Mouse (Mus musculus): Measurements from ENCODE around the gene Fam20a. TPM values are rescaled to one million over a fixed set of nuclear protein-coding genes. Genes with fewer than 3 reads are reported as not detected.
"Not testable (repeated sequence)": the region's sequence is repeated elsewhere in the genome, so short reads cannot be mapped to it uniquely, and the experiment has no call there.

Gene Fam20a
- total and polyA plus RNA-seq, 3 experiments, result 3.1 to 6.3 (median 4.0) TPM

- DNase-seq, result no peak
These were observed 41.1 kb downstream of the Fam20a start for GRCm38 (mm10) chr11:109680934-109681333.

GRCm38 (mm10) chr11:109678291-109678690 is 43.8 kb downstream of the Fam20a start:
- no peak for DNase-seq

- no peak for DNase-seq
These were observed 45.3 kb downstream of the Fam20a start for GRCm38 (mm10) chr11:109676621-109677373.

GRCm38 (mm10) chr11:109675771-109676170 is 46.3 kb downstream of the Fam20a start:
- no peak for DNase-seq

DNA sequence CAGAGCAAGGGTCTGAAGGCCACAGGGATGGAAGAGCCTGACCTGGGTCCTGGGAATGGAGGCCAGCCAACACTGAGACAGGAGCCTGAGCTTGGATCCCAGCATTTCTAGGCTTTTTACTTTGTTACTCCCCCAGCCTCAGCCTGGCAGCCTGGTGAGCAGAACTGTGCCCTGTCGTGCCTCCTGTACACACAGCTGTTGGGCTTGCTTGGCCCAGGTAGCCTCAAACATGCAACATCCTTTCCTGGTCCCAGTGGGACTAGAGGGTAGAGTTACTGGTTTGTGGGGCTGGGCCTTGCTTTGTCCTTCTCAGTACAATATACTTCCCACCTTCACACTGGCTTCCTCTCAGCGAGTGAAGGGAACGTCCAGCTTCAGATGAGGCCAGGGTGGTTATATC is 46.9 kb downstream of the Fam20a start:
- no peak for DNase-seq

GRCm38 (mm10) chr11:109674542-109674941 is 47.5 kb downstream of the Fam20a start:
- no peak for DNase-seq

DNA sequence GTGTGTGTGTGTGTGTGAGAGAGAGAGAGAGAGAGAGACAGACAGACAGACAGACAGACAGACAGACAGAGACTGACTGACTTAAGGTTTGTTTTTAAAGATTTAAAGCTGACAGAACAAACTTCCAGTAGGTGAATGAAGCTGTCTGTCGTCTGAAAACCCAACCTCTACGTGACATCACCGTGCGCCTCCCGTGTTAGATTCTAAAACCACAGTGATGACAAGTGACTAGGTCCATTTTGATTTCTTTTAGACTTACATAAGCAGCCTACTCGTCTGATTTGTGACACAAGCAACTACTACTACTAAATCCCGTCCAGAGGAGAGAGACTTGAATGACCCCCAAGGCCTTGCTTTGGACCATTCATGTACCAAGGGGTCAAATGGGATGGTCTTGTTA is 48.3 kb downstream of the Fam20a start:
- no peak for DNase-seq

- DNase-seq, result no peak
These were observed 49.0 kb downstream of the Fam20a start for GRCm38 (mm10) chr11:109672881-109673739.

- DNase-seq, result no peak
These were observed 49.7 kb downstream of the Fam20a start for GRCm38 (mm10) chr11:109672396-109672795.

DNA sequence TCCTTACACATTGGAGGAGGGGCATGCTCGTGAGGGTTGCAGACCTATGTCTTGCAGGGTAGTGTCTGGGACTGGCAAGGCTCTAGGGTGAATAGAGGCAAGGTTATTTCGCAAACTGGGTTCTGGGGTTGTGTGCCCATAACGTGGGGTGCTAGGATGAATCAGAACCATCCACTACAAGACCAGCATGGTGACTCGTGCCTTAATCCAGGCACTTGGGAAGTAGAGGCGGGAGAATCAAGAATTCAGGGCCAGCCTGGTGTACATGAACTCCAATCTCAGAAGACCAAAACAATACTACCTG is 50.1 kb downstream of the Fam20a start:
- no peak for DNase-seq

DNA sequence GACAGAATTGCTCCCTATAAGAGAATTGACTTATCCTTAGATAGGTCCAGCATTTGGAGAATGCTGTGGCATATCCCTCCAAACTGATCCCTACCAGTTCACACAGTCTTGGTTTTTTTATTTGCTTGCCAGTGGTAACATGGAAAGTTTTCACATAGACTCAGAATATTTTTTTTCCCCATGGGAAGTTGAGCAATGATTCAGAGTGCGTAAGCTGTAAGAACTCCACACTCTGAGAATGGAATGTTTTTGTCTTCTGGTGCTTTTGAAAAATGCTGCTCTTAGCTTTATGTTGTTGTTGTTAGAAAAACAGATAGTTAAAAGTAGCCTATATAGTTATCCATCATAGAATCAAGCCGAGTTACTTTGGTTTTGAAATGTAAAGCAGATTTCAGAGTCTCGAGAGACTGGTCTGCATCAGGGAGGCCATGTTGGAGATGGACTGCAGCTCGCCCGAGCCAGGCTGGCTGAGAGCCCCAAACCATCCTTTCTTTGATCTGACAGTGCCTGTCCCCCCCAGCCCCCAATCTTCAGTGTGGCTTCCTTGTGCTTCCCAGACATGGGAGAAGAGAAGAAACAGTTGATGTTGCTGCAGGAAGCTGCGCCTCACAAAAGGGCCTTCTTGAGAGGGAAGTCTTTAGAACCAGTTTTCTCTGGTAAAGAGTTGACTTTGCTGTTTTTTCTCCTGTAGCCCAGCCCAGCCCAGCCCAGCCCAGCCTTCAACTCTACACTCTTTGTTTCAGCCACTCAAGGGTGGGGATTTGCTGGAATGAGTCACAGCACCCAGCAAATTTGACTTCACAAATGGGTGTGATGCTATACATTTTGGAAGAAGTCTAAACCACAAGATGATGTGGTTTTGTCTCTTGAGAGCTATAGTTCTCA is 50.7 kb downstream of the Fam20a start:
- DNase-seq, result no peak

DNA sequence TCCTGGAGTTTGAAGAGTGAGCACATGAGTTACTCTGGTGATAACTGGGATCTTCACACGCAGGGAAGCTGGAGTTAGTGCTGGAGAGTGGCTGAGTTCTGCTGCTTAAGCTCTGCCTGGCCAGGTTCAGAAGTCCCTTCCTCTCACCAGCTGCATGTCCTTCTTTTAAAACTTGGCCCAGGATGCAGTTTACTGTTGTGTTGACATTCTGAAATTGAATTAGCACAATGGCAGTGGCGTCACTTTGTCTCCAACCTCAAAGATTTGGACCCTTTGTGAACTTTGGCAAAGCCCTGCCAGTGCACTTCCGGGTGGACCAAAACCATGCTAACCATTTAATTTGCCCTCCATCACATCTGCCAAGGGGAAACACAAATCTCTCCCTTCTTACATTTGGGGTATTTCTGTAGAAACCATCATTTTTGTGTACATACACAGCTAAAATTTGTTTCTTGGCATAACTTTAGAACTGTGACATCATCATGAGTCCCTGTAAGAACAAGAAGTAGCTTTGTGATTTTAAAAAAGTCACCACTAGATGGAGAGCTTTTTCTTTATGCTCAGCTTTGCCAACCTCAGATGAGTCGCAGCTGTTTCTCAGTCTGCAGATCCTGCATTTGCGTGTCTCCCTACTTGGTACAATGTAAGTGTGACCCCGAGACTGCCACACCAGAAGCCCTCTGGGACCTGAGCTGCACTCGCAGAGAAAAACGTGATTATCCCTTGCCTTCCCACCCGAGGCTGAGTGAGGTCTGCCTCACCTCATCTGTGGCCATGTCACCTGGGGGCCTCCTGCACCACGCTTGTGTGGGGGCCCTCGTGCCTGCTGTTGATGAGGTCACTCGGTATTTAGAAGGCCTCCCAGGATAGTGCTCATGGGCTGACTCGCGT is 51.8 kb downstream of the Fam20a start:
- DNase-seq, result no peak

DNA sequence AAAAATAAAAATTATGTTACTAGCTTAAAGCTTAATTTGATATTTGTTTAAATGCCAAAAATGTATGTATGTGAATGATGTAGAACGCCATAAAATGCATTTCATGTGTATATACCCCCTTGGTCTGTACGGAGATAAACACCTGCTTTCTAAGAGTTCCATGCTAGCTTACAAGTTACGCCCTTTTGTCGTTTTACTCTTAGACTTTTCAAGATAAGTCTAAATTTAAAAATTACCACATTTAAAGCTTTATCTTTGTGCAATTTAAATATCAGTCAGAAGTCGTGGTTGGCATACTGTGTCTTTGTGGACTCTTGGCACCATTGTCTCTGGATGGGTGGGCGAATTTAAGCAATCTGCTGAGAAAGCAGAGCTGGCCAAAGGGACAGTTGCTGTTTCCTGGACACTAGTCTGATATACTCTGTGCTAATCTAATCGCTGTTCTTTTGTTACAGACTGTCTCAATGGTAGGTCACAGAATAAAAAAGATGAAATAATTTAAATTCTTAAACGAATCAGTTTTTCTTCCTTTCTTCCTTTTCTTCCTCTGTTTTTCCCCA is 52.9 kb downstream of the Fam20a start:
- DNase-seq, result no peak

DNA sequence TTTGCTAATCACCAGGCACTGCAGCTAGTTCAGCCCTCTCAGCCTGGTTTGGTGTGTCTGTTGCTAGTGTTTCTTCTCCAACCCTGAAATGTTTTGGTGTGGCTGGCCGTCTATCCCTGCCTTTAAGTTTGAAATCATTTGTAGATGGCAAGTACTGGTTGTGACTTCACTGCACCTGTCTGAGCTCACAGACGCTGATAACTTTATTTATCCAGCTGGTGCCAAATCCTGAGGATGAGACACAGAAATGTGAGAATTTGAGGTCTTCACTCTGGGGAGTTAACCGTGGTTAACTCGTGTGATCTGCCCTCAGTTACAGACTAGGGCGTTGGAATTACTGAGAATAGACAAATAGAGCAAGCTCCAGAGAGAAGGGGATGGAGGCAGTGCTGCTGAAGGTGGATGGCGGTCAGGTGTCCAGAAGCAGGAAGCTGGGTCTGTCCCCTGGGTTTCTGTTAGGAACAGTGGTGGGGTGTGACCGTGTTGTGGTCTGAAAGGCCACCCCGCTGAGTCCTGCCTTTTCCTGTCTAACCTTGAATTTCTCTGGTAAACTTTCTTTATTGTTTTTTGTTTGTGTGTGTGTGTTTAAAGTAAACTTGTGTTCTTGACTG is 53.9 kb downstream of the Fam20a start:
- DNase-seq, result no peak

- DNase-seq, result peak; percentile 79
These were observed 54.7 kb downstream of the Fam20a start for GRCm38 (mm10) chr11:109667371-109667770.

DNA sequence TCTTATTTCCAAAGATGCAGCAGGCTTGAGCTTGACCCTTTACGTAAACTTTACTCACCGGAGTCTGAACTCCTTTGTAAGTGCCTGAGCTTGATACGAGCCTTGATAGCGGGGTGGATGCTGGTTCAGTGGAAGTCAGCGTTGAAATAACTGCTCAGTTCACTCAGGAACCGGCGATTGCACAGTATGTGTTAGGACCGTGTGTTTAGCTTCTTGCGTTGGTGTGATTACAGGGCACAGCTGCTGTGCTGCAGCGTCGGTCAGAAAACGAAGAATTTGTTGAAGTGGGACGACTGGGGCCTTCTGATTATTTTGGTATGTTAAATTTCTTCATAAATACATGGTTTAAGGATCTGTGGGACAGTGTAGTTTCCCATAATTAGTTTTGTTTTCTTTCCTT is 55.7 kb downstream of the Fam20a start:
- no peak for DNase-seq

GRCm38 (mm10) chr11:109665424-109665823 is 56.7 kb downstream of the Fam20a start:
- DNase-seq, result no peak

- DNase-seq, result no peak
These were observed 57.8 kb downstream of the Fam20a start for GRCm38 (mm10) chr11:109664293-109664692.

- not testable (repeated sequence) for DNase-seq
These were observed 61.6 kb downstream of the Fam20a start for GRCm38 (mm10) chr11:109660526-109660925.

DNA sequence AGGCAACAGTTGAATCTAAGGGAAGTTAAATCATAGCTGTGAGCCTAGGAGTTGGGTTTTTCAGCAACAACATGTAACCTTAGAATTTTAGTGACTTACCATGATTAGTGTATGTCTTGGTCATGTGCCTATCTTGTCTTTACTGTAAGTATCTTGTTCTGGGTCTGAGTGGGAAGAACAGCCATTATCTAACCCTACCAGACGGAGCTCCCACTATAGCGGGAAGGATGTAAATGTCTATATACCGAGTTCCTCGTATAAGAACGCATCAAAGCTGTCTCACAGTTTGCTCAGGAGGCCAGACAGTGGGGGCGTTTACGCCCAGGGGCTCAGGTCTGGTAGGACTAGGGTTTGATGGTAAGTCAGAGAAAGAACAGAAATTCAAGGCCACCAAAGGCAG is 65.8 kb downstream of the Fam20a start:
- no peak for DNase-seq

DNA sequence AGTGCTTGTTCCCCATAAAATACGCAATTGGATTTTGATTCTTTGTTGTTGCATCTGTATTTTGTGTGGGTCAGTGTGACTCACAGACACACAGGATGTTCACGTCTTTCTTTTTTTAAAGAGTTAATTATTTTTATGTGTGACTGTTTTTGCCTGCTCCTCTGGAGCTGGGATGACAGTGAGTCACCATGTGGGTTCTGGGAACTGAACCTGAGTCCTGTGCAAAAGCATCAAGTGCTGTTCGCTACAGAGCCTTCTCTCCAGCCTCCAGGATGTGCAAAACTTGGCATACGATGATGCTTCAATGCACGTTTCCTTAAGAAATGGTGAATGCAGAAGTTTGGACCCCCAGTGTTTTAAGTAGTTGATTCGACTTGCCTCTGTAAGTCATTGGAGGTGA is 67.5 kb downstream of the Fam20a start:
- DNase-seq, result no peak

Measured in adrenal gland, adult 2 months (tissue).